Mouse (Mus musculus): ENCODE measurements around the gene Cmss1. TPM values are rescaled to one million over a fixed set of nuclear protein-coding genes. Genes with fewer than 3 reads are reported as not detected.

Cmss1 gene
- total RNA-seq, 2 experiments from 2014 or later: 15.0 to 16.9 TPM

DNA sequence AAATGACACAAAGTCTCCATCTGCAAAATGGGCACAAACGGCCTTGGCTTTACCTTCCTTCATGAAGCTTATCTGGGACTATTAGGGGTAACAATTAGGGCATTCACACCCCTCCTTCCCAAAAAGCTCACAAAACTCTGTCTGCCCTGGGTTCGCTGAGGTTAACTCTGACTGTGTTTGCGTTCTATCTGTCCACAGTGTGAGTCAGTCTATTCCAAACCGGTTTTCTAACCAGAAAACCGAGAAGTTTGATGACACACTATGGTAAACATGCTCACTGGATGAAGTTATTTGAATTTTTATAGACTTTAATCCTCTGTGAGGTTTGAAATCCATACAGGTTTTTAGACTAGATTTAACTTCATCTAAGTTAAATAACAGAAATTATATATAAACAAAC, 81.6 kb downstream of the Cmss1 start:
- DNase-seq (ENCODE audit: low spot score in 2 of 2): no peak

DNA sequence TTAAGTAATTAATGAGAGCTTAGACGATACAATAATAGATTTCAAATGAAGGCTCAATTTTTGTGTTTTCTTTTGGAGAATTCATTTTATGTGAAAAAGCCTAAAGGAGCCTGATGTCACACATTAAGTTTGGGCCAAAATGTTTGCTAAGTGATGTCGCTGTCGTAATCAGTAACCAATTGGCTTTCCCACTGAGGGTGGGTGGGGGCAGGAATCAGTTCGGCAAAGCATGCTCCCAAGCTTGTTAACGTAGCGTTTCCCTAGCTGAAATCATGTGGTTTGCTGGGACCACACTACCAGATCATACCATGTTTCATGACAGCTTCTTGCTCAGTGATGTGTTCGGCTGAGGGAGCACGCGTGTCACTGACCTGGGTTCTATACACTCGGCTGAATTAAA, 91.0 kb downstream of the Cmss1 start:
- DNase-seq (ENCODE audit: low spot score in 2 of 2): no peak

DNA sequence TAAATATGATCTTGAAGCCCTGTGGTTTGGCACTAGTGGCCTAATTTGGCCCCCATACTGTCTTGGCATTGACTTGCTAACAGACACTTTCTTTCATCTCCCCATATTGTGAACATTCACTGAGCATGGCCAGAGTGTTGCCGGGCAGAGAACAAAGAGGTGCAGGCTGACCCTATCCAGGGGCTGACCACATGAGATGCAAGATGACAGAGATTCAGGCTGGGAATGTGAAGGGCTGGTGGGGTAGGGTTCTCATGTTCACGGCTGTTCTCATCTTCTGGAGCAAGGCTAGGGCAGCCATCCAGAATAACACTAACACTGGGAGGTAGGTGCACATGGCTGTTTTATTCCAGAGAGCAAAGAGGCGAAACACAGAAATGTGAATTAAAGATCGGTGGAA, 92.3 kb downstream of the Cmss1 start:
- DNase-seq (ENCODE audit: low spot score in 2 of 2): no peak

DNA sequence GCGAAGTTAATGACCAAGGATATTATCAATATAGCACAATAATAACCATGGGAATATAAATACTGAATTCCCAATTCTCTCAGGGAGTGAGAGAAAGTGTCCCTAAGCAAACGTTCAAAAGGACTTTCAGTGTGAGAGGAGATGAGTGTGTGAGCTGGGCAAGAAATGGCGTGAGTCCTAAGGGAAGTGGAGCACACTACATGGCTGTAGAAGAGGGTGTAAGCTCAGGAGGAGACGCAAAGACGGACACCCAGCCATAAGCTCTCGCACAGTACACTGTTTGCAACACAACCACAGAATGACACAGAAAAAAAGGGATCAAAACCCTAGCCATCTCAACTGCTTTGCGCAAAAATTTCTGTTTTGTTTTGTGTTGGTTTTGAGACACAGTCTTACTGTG, 93.1 kb downstream of the Cmss1 start:
- no peak for DNase-seq (ENCODE audit: low spot score in 2 of 2)

DNA sequence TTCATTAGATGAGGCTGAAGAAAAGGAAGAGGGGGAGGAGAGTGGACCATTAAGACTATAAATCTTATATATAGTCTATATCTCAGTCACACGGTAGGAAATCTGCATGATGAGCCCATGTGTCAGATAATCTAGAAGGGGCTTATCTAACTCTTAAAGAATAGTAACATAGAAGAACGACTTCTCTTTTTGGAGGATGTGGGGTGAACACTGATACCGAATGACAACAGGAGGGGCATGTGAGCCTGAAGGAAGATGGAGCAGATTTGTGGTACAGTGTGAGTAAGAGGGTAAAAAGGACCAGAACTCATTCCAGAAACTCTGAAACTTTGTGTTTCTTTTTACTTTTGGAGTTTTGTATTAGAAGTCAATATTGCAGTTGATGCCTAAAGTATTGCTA, 97.6 kb downstream of the Cmss1 start:
- no peak for DNase-seq (ENCODE audit: low spot score in 2 of 2)

DNA sequence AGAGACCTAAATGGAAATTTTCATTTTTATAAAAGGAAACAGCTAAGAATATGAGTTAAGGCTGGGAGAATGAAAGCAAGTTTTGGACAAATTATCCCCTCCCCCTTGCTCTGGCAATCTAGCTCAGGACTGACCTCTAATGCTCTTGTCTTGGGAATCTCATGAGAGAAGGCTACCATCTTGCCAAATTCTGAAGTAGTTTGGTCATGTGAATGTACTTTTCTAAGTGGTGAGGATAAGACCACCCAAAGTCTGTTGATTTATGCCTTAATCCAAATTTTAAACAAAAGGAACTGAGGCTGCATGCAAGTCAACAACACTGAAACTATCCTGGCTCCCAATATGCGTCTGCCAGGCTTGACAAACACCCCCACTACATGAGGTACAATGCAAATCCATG, 98.3 kb downstream of the Cmss1 start:
- DNase-seq (ENCODE audit: low spot score in 2 of 2): no peak

DNA sequence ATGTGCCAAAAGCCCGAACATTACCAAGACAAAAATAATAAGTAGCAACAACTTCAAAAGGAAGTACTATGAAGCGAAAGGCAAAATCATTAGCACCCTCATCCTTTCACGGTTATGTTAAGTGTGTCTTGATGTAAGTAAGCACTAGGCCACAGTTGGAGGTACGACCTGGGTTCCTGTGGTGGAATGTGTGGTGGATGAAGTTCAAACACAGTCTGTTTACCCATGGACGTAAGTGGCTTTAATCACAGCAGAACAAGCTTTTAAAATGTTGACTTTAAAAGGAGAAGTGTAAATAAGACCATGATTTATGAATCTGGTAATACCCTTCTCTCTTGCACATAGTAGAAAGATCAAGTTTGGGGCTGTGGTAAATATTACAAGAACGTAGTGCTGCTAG, 100.5 kb downstream of the Cmss1 start:
- no peak for DNase-seq (ENCODE audit: low spot score in 2 of 2)

DNA sequence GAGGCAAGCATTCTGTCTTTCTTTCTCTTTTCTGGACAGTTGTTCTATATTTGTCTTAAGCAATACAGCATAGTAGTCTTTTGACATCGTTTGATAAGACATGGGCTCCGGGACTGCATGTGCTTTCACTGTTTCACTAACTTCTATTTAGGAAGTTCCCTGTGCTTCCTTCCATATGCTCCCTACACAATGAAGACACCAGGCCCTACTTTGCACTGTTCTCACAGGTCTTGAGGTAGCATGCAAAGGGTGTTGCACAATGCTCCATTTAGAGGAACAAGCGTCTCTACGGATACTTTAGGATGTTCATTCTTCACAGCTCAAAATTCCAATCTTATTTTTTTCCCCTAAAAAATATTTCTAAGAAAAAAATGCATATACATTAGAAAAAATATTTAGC, 101.9 kb downstream of the Cmss1 start:
- no peak for DNase-seq (ENCODE audit: low spot score in 2 of 2)

DNA sequence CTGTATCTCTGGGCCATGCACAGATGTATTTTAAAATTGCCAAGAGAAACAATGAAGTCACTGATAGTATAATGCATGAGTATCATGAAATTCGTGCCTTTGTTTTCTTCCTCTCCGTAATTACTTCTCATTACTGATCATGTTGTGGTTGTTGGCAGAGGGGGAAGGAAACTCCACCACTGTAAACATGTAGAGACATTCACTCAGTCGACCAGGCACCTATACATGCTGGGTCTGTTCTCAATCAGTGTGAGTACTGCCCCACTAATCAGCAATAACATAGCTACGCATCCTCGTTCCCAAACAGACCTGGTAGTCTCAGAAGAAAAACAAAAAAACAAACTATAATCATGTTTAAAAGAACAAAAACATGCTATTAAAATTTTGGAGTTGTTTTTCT, 103.9 kb downstream of the Cmss1 start:
- no peak for DNase-seq (ENCODE audit: low spot score in 2 of 2)

DNA sequence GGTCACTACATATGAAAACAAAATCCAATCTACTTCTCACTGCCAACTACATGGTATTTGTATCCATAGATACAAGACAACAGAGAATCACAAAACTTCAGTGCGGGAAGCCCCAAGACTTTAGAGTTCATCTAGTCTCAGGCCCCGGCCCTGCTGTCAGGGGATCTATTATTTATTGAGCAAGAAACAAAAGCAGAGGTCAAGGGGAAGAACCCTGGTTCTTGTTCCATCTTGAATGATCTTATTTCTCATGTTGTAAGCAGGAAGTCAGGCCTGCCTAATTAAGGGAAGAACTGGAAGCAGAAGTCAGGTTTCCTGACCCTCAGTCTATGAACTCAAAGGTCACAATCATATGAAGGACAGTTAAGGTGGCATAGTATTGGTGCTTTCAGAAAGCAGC, 104.4 kb downstream of the Cmss1 start:
- no peak for DNase-seq (ENCODE audit: low spot score in 2 of 2)

DNA sequence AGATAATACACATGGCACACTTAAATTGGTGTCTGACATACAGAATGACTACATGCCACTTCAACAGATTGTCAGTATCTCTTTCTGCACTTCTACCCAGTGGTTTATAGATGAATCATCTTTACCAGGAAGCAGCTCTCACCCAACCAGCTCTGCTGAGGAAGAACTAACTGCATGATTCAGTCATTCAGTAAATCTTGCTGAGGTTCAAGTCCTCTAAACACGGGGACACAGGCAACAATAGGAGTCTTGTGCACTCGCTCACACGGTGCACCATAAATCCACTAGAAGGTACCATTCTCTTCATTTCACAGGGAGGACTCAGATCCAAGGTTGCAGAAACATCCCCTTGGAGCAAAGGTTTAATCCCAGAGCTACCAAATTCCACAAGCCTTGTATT, 105.8 kb downstream of the Cmss1 start:
- DNase-seq (ENCODE audit: low spot score in 2 of 2): no peak

DNA sequence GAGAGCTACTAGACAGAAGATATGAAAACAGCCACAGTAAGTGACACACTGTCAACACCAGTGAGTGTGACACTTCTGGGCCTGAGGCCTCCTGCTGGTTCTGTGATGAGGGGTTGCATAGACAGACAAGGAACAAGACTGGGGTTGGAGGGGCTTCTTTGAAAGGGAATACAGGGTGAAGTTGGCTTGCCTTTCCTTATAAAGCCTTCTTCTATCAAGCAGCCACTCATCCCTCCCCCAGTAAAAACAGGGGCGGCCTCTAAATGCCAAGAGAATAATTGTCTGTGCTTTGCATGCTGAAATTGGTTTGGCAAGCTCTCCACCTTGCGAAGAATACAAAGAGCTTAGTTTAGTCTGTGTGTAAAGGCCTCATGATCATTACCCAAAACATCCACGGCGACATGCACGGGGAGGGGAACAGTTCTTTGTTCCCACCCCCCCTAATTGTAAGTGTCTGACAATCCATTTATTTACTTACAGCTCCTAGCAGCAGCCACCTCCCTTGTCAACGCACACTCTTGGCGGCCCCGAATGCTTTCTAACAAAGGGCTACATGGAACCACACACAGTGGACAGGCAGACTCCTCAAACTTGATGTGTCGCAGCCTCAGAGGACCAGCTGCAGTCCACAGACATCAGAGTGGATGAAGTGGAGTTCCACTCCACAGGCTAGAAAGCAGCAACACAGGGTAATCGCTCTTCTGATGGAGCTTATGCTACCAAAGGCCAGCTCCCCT, 110.1 kb downstream of the Cmss1 start:
- no peak for DNase-seq (ENCODE audit: low spot score in 2 of 2)

DNA sequence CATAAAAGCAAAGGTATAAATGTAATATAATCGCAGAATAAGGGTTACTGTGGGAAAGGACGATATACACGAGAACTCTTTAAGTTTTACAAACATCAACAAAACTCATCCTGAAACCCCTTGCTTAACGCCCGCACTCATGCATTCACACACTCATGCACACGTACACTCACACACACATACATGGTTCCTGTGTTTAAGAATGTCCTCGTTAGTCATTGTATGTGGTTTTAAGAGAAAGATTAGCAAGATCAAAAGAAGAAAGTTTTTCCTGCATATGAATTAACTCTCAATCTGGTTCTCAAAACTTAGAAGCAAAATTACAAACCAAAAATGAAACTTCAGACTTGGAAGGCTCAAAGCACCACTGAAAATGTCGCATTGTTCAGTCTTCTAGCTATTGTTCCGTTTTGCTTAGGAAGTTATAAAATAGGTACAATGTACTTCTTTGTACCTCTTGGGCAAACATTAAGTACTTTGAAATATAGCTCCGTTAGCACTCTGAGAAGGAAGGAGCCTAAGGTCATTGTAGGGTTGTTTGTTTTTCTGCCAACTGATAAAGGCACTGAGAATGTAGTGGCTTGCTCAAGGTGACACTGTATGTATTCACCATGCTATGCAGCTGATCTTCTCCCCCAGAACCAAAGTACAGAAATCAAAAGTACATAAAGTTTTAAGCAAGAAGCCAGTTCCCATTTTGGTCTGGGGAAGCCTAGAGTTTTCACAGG, 111.0 kb downstream of the Cmss1 start:
- DNase-seq (ENCODE audit: low spot score in 2 of 2): no peak

DNA sequence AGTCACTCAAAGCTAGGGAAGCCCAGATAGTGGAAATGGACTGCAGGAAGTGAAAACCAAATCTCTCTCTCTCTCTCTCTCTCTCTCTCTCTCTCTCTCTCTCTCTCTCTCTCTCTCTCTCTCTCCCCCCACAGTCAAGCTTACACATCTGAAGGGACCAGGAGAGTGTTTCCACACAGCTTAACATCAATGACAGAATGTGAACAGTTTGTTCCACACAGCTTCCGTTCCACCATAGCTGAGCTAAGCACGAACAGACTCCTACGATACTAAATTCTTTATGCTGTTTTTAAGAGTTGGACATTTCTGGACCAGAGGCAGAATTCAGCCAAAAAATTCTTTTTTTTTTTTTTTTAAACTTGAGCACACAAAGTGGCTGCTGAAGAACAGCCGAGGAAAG, 114.8 kb downstream of the Cmss1 start:
- DNase-seq (ENCODE audit: low spot score in 2 of 2): no peak

DNA sequence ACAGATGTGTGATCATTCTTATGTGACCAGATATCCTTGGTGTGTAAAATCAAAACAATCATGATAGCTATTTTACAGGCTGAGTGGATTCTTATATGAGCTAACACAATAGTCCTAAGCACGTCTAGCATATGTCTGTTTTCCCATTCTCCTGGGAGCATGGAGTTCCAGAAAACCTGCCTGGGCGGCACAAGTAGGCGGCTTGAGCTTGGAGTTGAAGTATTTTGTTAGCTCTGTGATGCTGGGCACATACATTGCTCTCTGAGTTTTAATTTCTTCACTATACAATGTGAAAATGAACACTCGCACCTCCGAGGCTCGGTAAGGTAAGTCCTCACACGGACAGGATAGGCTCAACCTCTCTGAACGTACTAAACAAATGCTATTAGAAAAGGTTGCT, 116.0 kb downstream of the Cmss1 start:
- DNase-seq (ENCODE audit: low spot score in 2 of 2): no peak

DNA sequence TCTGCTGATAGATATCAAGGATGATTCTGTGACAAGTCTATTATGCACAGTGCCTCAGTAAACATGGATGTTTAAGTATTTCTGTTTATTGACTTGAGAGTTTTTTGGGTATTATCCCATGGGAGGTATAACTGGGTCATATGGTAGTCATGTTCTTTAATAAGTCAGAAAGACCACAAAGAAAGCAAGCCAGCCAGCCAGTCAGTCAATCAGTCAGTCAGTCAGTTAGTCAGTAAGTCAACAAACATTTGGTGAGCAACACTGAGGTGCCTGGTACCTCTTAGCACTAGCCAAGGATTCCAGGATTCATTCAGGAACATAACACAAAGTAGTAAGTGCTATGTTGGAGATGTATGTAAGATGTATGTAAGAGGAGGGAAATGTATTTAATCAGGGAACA, 118.0 kb downstream of the Cmss1 start:
- no peak for DNase-seq (ENCODE audit: low spot score in 2 of 2)

DNA sequence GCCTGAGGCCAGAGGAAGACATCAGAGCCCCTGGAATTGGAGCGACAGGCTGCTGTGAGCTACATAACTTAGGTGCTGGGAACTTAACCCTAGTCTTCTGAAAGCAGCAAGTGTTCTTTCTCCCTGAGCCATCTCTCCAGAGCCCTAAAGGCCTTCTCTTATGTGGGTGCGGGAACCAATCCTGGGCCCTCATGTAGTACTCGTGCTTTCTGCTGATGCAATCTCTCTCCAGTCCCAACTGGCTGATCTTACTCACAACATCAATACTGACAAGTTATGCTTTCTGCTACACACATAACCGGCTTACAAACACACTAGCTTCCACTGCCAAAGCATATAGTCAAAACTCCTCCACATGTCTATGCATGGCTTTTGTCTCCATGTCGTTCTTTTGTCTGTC, 120.4 kb downstream of the Cmss1 start:
- no peak for DNase-seq (ENCODE audit: low spot score in 2 of 2)

DNA sequence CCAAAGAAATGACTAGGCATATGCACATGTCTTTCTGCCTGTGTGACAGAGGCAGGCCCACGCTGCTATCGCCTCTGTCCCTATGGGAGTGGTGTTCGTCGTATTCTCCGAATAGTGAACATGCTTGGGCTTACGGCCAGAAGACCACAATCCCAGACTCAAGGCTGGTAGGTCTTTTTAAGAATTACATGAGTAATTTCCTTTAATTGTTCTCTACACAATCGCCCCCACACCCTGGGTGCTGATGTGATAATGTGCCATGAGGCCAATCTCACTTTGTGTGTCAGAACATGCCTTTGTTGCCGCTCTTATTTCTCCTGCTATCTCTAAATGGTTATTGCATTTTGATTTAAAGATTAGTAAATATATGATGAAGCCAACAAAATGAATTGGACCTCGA, 121.4 kb downstream of the Cmss1 start:
- DNase-seq (ENCODE audit: low spot score in 2 of 2): no peak

DNA sequence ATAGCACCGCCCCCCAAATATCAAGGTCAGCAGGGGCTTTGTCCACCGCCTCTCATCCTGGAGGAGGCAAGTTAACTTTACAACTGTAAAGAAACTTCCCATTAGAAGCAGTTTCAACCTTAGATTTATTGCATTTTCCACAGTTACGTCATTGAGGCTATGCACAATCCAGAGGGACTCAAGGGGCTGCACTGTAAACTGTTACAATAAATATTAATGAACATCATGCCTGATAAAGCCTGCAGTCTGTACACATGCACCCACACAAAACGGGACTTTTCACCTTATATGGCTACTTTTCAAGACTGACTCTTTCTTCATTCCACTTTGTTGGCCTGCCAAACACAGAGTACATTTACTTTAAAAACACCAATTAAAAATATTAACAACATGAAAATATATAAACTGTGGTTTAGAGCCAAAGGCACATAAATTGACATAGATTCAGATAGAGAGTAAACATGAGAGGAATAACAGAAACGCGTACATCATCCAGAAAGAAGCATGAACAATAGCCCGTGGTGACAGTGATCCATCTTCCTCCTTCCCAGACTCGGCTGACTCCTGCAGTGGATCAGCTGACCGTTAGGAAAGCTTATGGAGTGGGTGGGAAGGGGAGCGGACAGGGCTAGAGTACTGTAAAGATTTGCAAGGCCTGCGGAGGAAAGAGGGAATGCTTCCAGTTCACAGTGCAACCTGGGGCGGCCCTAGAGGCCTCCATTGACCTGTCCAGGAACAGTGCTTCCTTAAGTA, 122.4 kb downstream of the Cmss1 start:
- DNase-seq (ENCODE audit: low spot score in 2 of 2): no peak

DNA sequence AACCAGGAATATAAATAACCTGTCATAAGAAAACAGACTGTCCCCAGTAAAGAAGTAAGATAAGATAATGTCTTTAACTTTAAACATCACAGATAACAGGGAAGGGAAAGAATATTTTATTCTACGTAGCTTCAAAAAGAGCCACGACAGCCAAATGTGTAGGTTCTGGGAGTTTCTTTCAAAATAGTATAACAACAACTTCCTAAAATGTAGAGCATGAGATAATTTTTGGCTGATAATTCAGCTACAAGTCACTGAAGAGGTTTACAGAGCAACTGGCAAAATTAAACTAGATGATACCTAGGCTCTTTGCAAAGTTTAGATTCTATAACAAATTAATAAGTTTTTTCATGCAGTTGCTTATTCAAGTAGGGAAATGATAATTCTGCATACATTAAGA, 123.2 kb downstream of the Cmss1 start:
- no peak for DNase-seq (ENCODE audit: low spot score in 2 of 2)

DNA sequence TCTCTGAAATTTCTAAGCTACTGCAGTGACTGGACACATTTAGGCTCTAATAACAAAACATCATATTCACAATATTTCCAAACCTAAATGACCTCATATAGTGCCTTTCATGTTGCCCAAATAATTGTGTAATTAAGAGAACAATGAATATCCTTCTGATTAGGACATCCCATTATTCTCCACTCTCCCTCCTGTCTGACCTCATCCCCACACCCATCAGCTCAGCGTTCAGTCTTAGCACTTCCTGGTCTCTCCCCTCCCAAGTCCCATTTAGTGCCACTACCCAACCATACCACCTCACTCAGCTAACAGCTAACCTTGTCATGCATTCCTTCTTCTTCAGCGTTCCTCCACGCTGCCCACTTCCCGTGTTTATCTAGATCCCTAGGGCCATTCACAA, 123.8 kb downstream of the Cmss1 start:
- no peak for DNase-seq (ENCODE audit: low spot score in 2 of 2)

DNA sequence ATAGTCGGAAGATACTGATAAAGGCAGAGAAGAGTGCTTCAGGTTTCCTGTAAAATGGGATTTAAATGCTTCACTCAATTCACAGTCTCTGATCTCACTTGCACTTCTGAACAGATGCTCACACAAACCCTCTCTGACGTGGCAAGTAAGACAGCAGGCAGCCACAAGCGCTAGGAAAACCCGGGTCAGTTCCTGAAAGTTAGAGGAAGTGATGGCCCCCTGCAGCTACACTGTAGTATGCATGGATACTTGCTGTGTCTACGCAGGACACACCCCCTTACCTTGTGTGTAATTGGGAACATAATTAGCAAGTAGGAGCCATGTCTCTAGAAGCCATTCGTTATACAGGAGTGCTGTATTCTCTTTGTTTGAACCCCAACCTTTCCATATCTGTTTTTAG, 124.4 kb downstream of the Cmss1 start:
- no peak for DNase-seq (ENCODE audit: low spot score in 2 of 2)
